Mouse (Mus musculus): ENCODE results near the gene Sbpl.

Gene Sbpl

GRCm38 (mm10) chr17:23955174-23955573 is at the start of gene Sbpl:
Gene Sbpl, minus strand, starts transcription at chr17:23955274.
- DNase-seq (ENCODE audit: low read depth, low spot score): no peak

DNA sequence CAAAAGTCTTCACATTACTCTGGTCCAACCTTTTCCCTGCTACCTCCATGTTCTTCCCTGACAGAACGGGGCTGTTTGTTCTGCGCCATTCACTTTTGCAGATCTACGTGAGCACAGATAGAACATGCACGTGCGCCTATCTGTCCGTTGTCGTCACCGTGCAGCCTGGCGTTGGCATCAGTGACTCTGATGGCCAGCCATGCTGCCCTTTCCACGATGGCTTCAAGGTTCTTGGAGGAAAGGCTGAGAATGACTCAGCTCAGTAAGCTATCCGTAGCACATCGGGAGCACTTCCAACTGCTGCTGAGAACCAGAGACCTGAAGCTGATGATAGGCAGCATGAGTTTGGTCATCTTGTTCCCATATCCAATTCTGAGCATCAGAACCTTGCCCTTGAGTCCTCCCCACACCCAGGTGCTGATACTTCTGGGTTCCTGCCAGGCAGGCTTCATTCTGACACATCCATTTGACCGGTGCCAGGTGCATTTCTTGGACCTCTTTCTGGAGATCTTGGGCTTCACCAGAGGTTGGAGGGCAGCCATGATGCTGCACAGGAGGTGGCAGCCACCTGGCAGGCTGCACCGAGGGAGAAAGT is 49.1 kb upstream of the Sbpl start:
- DNase-seq (ENCODE audit: low read depth, low spot score): no peak

GRCm38 (mm10) chr17:24000404-24000803 is 45.3 kb upstream of the Sbpl start:
- DNase-seq (ENCODE audit: low read depth, low spot score): no peak

- no peak for DNase-seq (ENCODE audit: low read depth, low spot score)
These were observed 43.3 kb upstream of the Sbpl start for GRCm38 (mm10) chr17:23998383-23998782.

- no peak for DNase-seq (ENCODE audit: low read depth, low spot score)
These were observed 42.8 kb upstream of the Sbpl start, which contains the start of gene Prss22 for GRCm38 (mm10) chr17:23997901-23998300. Gene Prss22, minus strand, starts transcription at chr17:23998100.

GRCm38 (mm10) chr17:23995421-23995820 is 40.3 kb upstream of the Sbpl start:
- DNase-seq (ENCODE audit: low read depth, low spot score): no peak

GRCm38 (mm10) chr17:23994667-23995066 is 39.6 kb upstream of the Sbpl start:
- DNase-seq (ENCODE audit: low read depth, low spot score): no peak

GRCm38 (mm10) chr17:23993559-23994428 is 38.7 kb upstream of the Sbpl start:
- peak; percentile 94 for DNase-seq (ENCODE audit: low read depth, low spot score)

DNA sequence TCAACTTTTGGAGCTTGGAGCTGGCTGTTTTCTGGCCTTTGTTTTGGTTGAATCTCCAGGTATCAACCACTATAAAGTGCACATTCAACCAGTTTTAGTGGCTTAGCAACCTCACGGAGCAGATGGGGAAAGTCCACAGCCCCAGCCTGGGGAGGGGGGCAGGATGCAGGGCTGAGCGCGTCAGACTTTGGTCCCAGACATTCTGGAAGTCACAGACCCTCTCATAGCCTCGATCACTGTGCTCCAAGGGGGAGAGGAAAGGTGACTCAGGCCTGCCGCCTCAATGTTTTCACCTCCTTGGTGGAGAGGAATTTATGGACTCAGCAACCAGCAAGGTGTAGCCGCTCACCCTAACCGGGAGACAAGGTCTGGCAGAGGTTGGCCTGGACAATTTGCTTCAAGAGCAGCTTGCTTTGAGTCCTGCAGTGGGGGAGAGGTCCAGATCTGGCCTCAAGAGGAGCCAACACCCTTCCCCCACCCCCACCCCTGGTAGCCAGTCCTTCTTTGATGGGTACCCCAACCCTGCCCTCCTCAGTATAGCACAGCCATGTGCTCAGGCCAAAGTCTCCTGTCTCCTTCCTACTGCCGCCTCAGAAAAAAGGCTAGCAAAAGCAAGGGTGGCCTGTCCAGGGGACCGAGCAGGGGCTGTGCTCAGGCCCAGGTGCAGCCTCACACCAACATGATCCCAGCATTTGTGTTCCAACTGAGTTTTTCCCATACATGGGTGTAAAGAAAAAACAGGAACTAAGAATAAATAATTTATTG is 37.9 kb upstream of the Sbpl start:
- DNase-seq (ENCODE audit: low read depth, low spot score): no peak

- no peak for DNase-seq (ENCODE audit: low read depth, low spot score)
These were observed 34.7 kb upstream of the Sbpl start for GRCm38 (mm10) chr17:23989802-23990201.

DNA sequence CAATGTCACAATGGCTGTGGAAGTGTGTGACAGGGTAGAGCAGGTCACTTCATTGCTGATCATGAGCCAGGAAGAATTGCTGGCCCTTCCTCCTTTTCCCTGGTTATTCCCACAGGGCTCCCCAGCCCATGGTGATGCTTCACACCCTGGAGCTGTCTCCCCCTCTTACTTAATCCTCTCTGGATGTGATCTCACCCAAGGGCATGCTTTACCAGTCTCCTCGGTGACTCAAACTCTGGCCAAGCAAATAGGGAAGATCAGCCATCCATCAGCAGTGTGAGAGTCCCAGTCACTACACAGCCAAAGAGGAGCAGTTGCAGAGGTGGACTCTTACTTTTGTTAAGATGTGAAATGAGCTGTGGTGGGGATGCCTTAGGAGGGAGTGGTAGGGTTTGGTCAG is 29.9 kb upstream of the Sbpl start:
- DNase-seq (ENCODE audit: low read depth, low spot score): no peak

DNA sequence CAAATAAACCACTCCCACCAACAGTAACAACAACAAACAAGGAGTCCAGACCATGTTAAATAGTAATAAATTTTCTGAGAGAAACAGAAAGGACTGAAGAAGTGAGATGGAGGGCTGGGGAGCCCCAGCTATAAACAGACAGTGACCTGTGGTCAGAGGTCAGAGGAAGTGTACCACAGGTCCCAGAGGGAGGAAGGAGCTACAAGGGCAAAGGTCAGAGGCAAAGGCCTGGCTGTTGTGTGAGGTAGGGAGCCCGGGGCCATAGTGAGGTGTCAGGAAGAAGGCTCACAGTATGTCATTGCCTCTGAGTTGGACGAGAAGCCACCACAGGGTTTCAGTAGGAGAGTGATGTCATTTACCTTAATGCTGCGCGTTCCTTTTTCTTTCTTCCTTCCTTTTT is 27.8 kb upstream of the Sbpl start:
- no peak for DNase-seq (ENCODE audit: low read depth, low spot score)

DNA sequence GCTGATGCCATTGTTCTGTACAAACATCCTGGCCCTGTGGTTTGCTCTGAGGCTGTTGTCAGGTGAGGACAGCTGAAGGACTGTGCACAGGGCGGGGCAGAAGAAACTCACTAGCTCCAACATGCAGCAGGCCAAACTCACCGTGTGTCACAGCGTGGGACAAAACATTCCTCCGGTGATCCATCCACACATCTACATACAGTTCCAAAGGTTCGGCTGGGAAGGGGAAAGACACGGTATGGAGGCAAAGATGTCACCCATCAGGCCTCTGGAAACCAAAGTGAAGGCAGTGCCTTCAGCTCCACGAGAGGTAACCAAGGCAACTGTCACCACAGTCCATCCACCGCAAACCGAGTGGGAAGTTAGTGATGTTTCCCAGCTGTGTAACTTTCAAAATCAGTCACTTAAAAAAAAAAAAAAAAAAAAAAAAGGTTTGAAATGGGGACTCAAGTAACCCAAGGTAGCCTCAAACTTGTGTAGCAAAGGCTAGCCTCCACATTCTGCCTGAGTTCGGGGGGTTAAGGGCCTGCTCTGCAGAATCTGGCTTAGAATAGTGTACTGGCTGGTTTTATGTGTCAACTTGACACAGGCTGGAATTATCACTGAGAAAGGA is 25.3 kb upstream of the Sbpl start, which contains the start of gene Prss30:
Gene Prss30, minus strand, starts transcription at position 270 of the 613 bp plus-strand sequence.
- DNase-seq (ENCODE audit: low read depth, low spot score): no peak

- DNase-seq (ENCODE audit: low read depth, low spot score): no peak
These were observed 24.4 kb upstream of the Sbpl start for GRCm38 (mm10) chr17:23979471-23979870.

GRCm38 (mm10) chr17:23976665-23977064 is 21.6 kb upstream of the Sbpl start:
- no peak for DNase-seq (ENCODE audit: low read depth, low spot score)

DNA sequence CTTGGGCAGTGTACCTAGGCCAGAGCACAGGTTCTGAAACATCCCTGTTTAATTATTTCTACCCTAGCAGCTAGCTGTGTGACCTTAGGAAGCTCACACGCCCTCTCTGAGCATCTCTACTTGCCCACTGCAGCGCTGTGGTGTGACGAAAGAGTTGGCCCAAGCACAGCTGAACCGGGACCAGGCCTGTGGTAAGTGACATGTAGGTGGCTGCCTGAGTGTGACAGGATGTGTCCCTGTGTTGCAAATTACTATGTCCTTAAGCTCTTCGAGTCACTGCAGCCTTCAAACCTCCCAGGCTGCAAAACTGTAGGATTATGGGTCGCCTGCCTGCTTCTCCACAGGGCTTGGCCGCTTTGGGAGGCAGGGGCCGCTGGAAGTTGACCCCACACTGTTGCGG is 16.2 kb upstream of the Sbpl start:
- DNase-seq (ENCODE audit: low read depth, low spot score): no peak

DNA sequence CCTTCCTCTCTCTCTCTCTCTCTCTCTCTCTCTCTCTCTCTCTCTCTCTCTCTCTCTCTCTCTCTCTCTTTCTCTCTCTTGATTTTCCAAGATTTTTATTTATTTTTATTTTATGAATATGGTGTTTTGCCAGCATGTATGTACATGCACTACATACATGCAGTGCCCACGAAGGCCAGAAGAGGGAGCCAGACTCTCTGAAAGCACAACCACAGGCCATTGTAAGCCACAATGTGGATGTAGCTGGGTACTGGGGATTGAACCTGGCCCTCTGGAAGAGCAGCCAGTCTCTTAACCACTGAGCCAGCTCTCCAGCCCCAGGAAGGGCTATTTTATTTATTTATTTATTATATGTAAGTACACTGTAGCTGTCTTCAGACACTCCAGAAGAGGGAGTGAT is 14.2 kb upstream of the Sbpl start:
- peak; percentile 81 for DNase-seq (ENCODE audit: low read depth, low spot score)

DNA sequence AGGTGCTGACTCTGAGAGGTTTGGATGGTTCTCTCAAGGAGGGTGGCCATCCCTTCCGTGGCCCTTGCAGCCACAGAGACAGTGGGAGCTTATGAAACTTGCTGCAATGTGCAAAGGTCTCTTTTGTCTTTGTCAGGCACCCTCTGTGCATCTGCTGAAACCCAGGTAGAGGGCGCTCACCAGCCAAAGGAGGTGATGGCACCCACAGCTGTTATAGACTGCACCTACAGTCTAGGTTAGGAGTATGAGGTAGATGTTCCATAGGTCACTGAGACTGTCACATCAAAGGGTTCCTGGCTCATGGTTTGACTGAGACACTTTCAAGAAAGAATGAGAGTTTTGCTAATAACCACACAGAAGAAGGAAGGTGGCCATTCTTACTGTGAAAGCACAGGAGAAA is 13.7 kb upstream of the Sbpl start:
- DNase-seq (ENCODE audit: low read depth, low spot score): peak; percentile 64

- DNase-seq (ENCODE audit: low read depth, low spot score): no peak
These were observed 11.8 kb upstream of the Sbpl start for GRCm38 (mm10) chr17:23966658-23967401.

- peak; percentile 19 for DNase-seq (ENCODE audit: low read depth, low spot score)
These were observed 10.8 kb upstream of the Sbpl start for GRCm38 (mm10) chr17:23965805-23966425.

All from ES-CJ7 (cell line).